Mouse (Mus musculus) frontal cortex, postnatal 36 days (tissue): Measurements from ENCODE around the gene Ccdc62.

ENCODE experiments used
- DNase-seq, 2 experiments: peaks; one replicate each; pipeline ENCODE4 v3.0.0; 2022; ENCODE audit warnings: low spot score in 2 of 2

Gene Ccdc62

DNA sequence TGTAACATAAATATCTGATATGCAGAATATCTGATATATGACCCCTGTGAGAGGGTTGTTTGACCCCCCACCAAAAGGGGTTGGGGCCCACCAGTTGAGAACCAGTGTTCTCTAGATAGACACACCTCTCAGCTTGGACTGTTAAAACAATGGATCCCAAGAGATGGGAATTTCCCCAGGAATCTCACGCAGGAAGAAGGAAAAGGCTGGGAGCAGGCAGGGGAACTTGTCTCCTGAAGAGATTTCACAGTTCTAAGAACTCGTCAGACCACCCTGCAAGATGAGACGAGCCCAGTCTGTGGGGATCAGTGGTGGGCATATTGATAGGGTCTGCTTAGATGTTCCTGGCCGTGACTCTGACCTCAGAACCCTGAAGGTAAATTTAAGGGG lies 49.5 kb downstream of the Ccdc62 start:
- no peak for DNase-seq

GRCm38 (mm10) chr5:123980521-123981249 lies 50.2 kb downstream of the Ccdc62 start:
- no peak for DNase-seq

DNA sequence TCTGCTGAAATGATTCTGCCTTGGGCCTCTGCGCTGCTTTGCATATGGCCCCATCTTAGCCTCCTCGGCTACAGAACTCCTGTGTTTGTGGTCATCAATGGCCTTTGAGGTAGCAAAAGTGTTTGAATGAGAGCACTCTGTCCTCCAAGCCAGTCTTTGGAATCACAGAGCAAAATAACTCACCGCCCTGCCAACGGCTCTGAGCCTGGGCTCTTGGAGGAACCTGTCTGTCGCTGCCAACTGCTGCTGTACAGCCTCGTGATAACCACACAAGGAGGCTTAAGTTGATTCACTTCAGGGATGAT lies 50.7 kb downstream of the Ccdc62 start:
- no peak for DNase-seq

- no peak for DNase-seq
Observed at GRCm38 (mm10) chr5:123982838-123983237, 52.4 kb downstream of the Ccdc62 start.

GRCm38 (mm10) chr5:123985434-123985833 lies 55.0 kb downstream of the Ccdc62 start:
- no peak for DNase-seq

DNA sequence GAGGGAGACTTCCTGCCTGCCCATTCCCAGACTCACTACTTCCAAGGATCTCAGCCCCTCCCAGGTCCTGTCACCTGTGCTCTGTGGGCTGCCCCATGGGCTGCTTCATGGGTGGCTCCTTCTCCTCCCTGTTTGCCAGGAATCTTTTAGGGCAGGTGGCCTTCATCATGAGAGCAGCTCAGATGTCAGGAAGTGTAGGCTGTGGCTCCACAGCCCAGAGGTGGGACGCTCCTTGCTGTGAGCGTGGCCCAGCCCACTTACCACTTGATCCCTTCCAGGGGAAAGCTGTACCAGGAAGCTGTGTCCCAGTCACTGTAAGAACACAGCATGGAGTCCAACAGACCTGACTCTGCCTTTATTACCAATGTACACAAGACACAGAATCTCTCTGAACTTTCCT lies 56.4 kb downstream of the Ccdc62 start:
- DNase-seq = no peak

GRCm38 (mm10) chr5:123987511-123987910 lies 57.0 kb downstream of the Ccdc62 start:
- DNase-seq = no peak

DNA sequence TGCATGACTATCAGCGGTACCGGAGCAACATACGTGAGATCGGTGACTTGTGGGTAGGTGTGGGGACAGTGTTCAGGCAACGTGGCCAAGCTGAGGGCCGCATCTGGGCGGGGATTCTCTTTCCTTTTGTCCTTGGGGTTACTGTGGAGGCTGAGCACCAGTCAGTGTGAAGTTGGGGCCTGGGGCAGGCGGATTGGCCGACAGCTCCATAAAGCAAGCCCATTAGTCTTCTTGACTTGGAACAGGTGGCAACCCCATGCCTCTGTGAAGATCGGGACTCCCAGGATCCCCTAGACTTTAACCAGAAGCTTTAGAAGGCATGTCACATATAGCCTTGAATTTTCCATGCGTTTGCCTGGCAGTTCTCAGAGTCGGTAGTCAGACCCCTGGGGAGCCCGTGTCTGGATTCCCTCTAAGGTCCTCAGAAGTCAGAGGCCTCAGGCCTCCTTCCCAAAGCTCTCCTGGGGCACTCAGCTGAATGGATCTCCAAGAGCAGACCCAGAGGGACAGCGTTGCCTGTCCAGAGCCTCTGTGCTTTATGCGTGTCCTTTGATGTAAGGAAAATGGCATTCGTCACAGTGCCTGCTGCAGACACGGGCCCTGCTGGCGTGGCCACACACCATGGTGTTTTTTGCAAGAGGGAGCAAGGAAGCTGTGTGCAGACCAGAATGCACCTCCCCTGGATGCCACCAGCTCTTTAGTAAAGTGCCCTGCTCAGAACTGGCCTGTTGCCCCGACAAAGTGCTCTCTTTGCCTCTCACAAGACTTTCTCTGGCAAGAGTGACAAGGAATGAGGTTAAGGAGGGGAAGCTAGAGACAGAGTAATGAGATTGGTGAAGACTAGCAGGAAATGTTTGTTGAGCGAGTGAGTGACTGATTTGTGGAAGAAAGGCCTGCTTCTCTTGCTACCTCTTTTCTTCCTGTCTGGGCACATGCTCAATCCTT lies 59.7 kb downstream of the Ccdc62 start:
- DNase-seq = no peak

DNA sequence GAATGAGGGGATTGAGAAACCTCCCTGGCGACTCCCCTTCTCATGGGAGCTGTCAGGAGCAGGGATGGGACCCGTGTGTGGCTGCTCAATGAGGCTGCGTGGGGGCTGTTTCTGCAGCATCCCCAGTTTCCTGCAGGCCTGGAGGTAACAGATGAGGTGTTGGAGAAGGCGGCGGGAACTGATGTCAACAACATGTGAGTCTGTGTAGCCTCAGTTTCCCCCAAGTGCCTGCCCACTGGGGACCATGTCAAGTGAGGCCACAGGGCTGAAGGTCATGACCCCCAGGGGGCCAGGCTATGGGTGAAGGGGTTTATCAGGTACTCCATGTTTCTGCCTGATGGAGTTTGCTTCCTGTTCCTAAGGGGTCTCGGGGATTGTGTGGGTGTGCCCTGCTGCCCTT lies 60.8 kb downstream of the Ccdc62 start:
- DNase-seq = no peak

DNA sequence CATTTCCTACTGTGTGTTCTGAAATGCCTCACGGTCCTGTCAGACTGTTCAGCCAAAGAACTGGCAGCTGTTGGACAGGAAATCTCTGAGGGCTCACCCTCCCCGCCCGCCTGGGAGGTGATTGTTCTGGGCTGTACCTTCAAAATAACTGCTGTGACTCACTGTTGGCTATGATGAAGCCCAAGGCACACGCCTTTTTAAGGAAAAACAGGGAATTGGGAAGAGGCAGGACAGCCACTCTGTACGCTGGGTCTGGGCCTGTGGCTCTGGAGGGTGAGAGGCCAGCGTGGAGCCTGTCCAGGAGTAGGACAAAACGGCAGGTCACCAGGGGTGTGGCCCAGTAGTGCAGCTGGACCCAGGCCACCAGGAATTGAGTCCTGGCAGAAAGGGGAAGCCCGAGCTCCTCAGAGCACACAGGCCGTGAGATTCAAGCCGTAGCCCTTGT lies 61.7 kb downstream of the Ccdc62 start:
- no peak for DNase-seq

DNA sequence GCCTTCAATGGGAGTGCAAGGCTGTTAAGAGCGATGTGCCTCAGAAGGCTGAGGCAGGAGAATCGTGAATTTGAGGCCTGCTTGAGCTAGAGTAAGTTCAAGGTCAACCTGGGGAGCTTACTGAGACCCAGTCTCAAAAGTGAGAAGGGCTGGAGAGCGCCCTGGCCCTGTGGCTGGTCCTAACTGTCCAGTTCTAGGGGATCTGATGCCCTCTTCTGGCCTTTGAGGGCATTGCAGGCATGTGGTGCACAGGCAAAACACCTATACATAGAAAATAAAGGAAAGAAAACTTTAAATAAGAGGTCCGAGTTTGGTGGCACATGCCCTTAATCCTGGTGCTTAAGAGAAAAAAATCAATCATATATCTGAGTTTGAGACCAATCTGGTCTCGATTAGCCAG lies 62.3 kb downstream of the Ccdc62 start:
- peak; percentile 84 to 90 for DNase-seq

- peak in 1 of 2 experiments; percentile 79 for DNase-seq
Observed at GRCm38 (mm10) chr5:123993263-123994036, 63.0 kb downstream of the Ccdc62 start.

DNA sequence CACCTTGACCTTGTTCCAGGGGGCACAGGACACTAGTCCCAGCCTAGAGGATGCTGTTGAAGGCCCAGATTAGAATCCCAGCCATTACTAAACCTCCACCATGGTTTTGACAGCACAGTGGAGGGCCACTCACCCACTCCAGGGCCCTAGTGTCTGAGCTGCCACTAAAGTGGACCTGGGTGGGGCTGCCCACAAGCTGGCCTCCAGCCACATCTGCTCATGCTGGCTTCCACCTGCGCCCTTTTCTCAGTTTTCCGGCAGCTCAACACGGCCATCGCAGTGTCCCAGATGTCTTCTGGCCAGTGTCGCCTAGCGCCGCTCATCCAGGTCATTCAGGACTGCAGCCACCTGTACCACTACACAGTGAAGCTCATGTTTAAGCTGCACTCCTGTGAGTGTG lies 64.0 kb downstream of the Ccdc62 start:
- DNase-seq = no peak

DNA sequence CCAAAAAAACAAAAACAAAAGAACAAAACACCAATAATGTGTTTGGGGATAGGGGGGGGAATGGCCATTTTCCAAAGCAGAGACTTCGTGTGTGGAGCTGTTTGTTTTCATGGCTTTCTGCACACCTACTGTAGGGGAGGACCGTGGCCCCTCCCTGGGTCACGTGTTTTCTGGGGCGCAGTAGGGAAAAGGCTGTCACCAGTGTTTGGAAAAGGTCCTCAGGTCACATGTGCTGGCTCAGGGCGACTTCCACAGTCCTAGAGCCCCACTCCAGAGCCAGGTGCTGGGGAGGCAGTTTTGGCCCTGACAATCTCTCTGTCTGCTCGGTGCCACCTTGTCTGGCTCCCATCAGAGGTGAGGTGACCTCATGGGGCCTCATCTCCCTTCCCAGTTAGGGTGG lies 64.9 kb downstream of the Ccdc62 start:
- no peak for DNase-seq

- DNase-seq = no peak
Observed at GRCm38 (mm10) chr5:123996194-123996593, 65.7 kb downstream of the Ccdc62 start.

DNA sequence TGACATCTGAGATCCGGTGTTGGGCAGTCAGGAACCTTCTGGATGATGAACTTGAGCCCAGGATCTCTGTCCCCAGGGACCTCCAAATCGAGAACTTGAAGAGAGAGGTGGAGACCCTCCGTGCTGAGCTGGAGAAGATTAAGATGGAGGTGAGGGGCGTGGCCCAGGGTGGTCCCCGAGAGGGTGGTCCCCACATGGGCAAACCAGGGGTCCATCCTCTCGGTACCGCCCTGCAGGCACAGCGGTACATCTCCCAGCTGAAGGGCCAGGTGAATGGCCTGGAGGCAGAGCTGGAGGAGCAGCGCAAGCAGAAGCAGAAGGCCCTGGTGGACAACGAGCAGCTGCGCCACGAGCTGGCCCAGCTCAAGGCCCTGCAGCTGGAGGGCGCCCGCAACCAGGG lies 66.2 kb downstream of the Ccdc62 start:
- DNase-seq = no peak

DNA sequence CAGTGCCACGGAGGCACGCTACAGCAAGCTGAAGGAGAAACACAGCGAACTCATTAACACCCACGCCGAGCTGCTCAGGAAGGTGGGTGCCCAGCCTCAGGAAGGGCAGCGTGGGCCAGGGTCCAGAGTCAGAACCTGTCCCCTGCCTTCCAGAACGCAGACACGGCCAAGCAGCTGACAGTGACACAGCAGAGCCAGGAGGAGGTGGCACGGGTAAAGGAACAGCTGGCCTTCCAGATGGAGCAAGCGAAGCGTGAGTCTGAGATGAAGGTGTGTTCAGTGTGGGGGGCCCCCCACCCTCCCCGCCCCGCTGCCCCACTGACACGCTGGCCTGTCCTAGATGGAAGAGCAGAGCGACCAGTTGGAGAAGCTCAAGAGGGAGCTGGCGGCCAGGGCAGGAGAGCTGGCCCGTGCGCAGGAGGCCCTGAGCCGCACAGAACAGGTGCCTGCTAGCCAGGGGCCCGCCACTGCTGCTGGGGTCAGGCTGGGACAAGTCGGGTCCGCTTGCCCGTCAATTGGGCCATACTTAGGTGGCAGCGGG lies 66.8 kb downstream of the Ccdc62 start:
- no peak for DNase-seq

- DNase-seq = no peak
Observed at GRCm38 (mm10) chr5:123997811-123998210, 67.3 kb downstream of the Ccdc62 start.

DNA sequence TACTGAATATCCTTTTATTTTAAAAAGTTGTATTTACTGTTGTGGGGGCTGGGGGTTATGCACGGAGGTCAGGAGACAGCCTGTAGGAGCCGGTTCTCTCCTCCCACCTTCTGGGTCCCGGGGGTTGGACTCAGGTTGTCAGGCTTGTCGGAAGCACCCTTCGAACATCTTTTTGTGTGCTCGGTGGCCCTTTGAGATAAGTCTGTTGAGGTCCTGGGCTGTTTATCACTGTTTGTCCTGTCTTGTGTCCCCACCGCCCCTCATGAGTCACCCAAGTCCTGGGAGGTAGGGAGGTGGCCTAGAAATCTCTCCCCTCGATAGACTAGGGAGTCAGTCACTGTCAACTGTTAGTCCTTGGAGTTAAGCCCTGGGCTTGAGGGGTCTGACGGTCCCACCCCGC lies 67.9 kb downstream of the Ccdc62 start:
- DNase-seq = no peak

DNA sequence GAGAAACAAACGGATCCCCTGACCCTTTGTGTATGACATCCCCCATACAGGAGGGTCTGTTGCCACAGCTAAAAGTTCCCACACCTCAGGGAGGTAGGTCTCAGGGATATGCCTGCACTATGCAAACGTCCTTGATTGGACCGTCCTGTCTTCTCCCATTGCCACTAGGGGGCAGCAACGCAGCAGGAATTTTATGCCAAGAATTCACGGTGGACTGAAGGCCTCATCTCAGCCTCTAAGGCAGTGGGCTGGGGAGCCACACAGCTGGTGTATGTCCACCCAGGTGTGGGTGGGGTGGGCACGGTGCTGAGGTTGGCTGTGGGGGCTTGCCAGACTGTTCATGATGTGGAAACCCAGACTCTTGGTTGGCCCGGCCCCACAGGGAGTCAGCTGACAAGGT lies 70.3 kb downstream of the Ccdc62 start:
- peak; percentile 93 to 95 for DNase-seq

GRCm38 (mm10) chr5:124001274-124001673 lies 70.8 kb downstream of the Ccdc62 start:
- DNase-seq = no peak

DNA sequence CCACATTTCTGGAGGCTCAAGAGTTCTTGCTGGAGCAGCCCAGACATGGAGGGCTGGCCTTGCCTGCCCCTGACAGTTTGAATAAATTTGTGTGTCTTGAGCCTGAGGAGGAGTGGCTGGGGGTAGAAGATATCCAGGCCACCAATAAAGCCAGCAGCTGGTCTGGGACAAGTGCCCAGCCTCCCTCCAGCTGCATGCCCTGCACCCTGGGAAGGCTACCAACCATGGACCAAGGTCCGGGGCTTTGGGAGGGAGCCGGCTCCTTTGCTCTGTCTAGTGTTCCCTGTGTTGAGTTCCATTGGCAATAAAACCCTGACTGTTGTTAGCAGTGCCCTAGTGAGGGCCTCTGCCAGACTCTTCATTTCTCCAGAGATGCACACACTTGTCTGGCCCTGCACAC lies 72.4 kb downstream of the Ccdc62 start:
- DNase-seq = peak in 1 of 2 experiments; percentile 67
